Mouse (Mus musculus): ENCODE measurements around the gene Atp1b2. TPM values are rescaled to one million over a fixed set of nuclear protein-coding genes. Genes with fewer than 3 reads are reported as not detected.

Gene Atp1b2
- total RNA-seq, 2 experiments from 2014 or later, result 398 to 420 TPM

GRCm38 (mm10) chr11:69610899-69611298 lies 5.2 kb upstream of the Atp1b2 start:
- intact Hi-C loops (cut with DNase I), result no loop called here
- DNase-seq (ENCODE audit: low spot score in 2 of 2), result no peak

GRCm38 (mm10) chr11:69609416-69609815 lies 3.7 kb upstream of the Atp1b2 start:
- intact Hi-C loops (cut with DNase I), result no loop called here
- DNase-seq (ENCODE audit: low spot score in 2 of 2), result no peak

- DNase-seq (ENCODE audit: low spot score in 2 of 2), result no peak
- intact Hi-C loops (cut with DNase I), result no loop called here
Measured at GRCm38 (mm10) chr11:69608525-69608924, 2.8 kb upstream of the Atp1b2 start.

GRCm38 (mm10) chr11:69606832-69607231 lies 1.1 kb upstream of the Atp1b2 start:
- no peak for DNase-seq (ENCODE audit: low spot score in 2 of 2)
- intact Hi-C loops (cut with DNase I), result no loop called here

- DNase-seq (ENCODE audit: low spot score in 2 of 2), result no peak
- intact Hi-C loops (cut with DNase I), result no loop called here
Measured at GRCm38 (mm10) chr11:69606491-69606795, 701 bp upstream of the Atp1b2 start.

GRCm38 (mm10) chr11:69604795-69605664 lies 712 bp downstream of the Atp1b2 start:
- peak; percentile 42 to 43 for DNase-seq (ENCODE audit: low spot score in 2 of 2)
- intact Hi-C loops (cut with DNase I), result loop anchor here (2.0 kb wide), 1 partner anchor 24 kb away; the partner anchor contains the start of genes Trp53 and Wrap53

GRCm38 (mm10) chr11:69604347-69604746 lies 1.4 kb downstream of the Atp1b2 start:
- DNase-seq (ENCODE audit: low spot score in 2 of 2), result no peak

GRCm38 (mm10) chr11:69603516-69603915 lies 2.2 kb downstream of the Atp1b2 start:
- no peak for DNase-seq (ENCODE audit: low spot score in 2 of 2)

More at GRCm38 (mm10) chr11:69604347-69604746, 1.4 kb downstream of the Atp1b2 start:
- intact Hi-C loops (cut with DNase I), result loop anchor here (2.0 kb wide), 1 partner anchor 24 kb away; the partner anchor contains the start of genes Trp53 and Wrap53

GRCm38 (mm10) chr11:69601768-69602167 lies 4.0 kb downstream of the Atp1b2 start:
- DNase-seq (ENCODE audit: low spot score in 2 of 2), result no peak
- intact Hi-C loops (cut with DNase I), result no loop called here

More at GRCm38 (mm10) chr11:69603516-69603915, 2.2 kb downstream of the Atp1b2 start:
- intact Hi-C loops (cut with DNase I), result no loop called here

GRCm38 (mm10) chr11:69600098-69600497 lies 5.6 kb downstream of the Atp1b2 start:
- intact Hi-C loops (cut with DNase I), result loop anchor here (1.0 kb wide), 1 partner anchor 8 kb away; no protein-coding TSS in a partner anchor
- DNase-seq (ENCODE audit: low spot score in 2 of 2), result peak; percentile 47 to 59

- intact Hi-C loops (cut with DNase I), result no loop called here
- DNase-seq (ENCODE audit: low spot score in 2 of 2), result no peak
Measured at GRCm38 (mm10) chr11:69599436-69599835, 6.3 kb downstream of the Atp1b2 start.

GRCm38 (mm10) chr11:69594853-69595252 lies 10.9 kb downstream of the Atp1b2 start:
- no peak for DNase-seq (ENCODE audit: low spot score in 2 of 2)
- intact Hi-C loops (cut with DNase I), result no loop called here

GRCm38 (mm10) chr11:69592799-69593198 lies 12.9 kb downstream of the Atp1b2 start:
- intact Hi-C loops (cut with DNase I), result loop anchor here (1.0 kb wide), 1 partner anchor 8 kb away; no protein-coding TSS in a partner anchor
- no peak for DNase-seq (ENCODE audit: low spot score in 2 of 2)

GRCm38 (mm10) chr11:69591899-69592637 lies 13.7 kb downstream of the Atp1b2 start:
- intact Hi-C loops (cut with DNase I), result loop anchor here (1.0 kb wide), 1 partner anchor 8 kb away; no protein-coding TSS in a partner anchor
- peak; percentile 52 to 59 for DNase-seq (ENCODE audit: low spot score in 2 of 2)

GRCm38 (mm10) chr11:69591424-69591823 lies 14.3 kb downstream of the Atp1b2 start:
- intact Hi-C loops (cut with DNase I), result no loop called here

GRCm38 (mm10) chr11:69590622-69591021 lies 15.1 kb downstream of the Atp1b2 start:
- intact Hi-C loops (cut with DNase I), result no loop called here
- no peak for DNase-seq (ENCODE audit: low spot score in 2 of 2)

More at GRCm38 (mm10) chr11:69591424-69591823, 14.3 kb downstream of the Atp1b2 start:
- DNase-seq (ENCODE audit: low spot score in 2 of 2), result no peak

- DNase-seq (ENCODE audit: low spot score in 2 of 2), result no peak
- intact Hi-C loops (cut with DNase I), result no loop called here
Measured at GRCm38 (mm10) chr11:69589207-69589834, 16.4 kb downstream of the Atp1b2 start.

GRCm38 (mm10) chr11:69585718-69586325 lies 19.9 kb downstream of the Atp1b2 start:
- DNase-seq (ENCODE audit: low spot score in 2 of 2), result no peak
- intact Hi-C loops (cut with DNase I), result no loop called here

GRCm38 (mm10) chr11:69584937-69585336 lies 20.8 kb downstream of the Atp1b2 start:
- intact Hi-C loops (cut with DNase I), result no loop called here
- DNase-seq (ENCODE audit: low spot score in 2 of 2), result no peak
